Mouse (Mus musculus) thymus, adult 2 months (tissue): ENCODE data around the gene Espn. TPM values are rescaled to one million over a fixed set of nuclear protein-coding genes. Genes with fewer than 3 reads are reported as not detected.

Experiments used
- DNase-seq: peaks from one replicate; pipeline ENCODE4 v3.0.0; 2021
- H3K27ac ChIP-seq: fragments of 200-500 bp; 2 replicates; pipeline ENCODE4 v1.5.1; 2012; ENCODE audit warnings: low read length, control low read depth; ENCODE audit not compliant: control insufficient read depth, insufficient read depth
- H3K27me3 ChIP-seq: fragments of 200-500 bp; 2 replicates; pipeline ENCODE4 v1.6.1; 2012; ENCODE audit warnings: mild to moderate bottlenecking, low read length, moderate library complexity, mixed read lengths; ENCODE audit not compliant: control insufficient read depth, insufficient read depth
- H3K36me3 ChIP-seq: fragments of 200-500 bp; 2 replicates; pipeline ENCODE4 v1.6.1; 2012; ENCODE audit warnings: mild to moderate bottlenecking, low read length, moderate library complexity; ENCODE audit not compliant: control insufficient read depth, insufficient read depth
- H3K4me1 ChIP-seq: fragments of 200-500 bp; replicated peaks from 2 replicates; pipeline ENCODE4 v1.6.1; 2012; ENCODE audit warnings: low read length; ENCODE audit not compliant: control insufficient read depth, insufficient read depth
- H3K4me3 ChIP-seq: fragments of 200-500 bp; 2 replicates; pipeline ENCODE4 v1.5.1; 2012; ENCODE audit warnings: mild to moderate bottlenecking, low read length, control low read depth, moderate library complexity; ENCODE audit not compliant: control insufficient read depth, insufficient read depth
- CTCF ChIP-seq: fragments of 200-500 bp; IDR thresholded peaks from 2 replicates; pipeline ENCODE4 v1.5.1; 2012; ENCODE audit warnings: mild to moderate bottlenecking, control low read depth, low read length, moderate library complexity, borderline replicate concordance; ENCODE audit not compliant: control insufficient read depth, poor library complexity, insufficient read depth; ENCODE audit errors: extremely low read depth
- POLR2A ChIP-seq: fragments of 200-500 bp; IDR thresholded peaks from 2 replicates; pipeline ENCODE4 v1.6.1; 2012; ENCODE audit warnings: mild to moderate bottlenecking, low read length, control low read depth, moderate library complexity; ENCODE audit not compliant: control insufficient read depth, poor library complexity, insufficient read depth; ENCODE audit errors: extremely low read depth
- WGBS: fragments of 180-500 bp; shearing (Covaris S2); methylation state at CpG from one replicate; pipeline ENCODE4 v1.1.7; 2018; 5-methylcytosine and 5-hydroxymethylcytosine counted together
- polyA plus RNA-seq: library from polyadenylated mRNA; depleted of rRNA; stranded (reverse); fragments of >200 nt; gene quantifications from 2 replicates; pipeline ENCODE4 v1.2.3, GENCODE M21; 2012

Gene Espn
- polyA plus RNA-seq, 1 experiment = 6.5 TPM

GRCm38 (mm10) chr4:152112329-152112728, 39.8 kb downstream of the Espn start:
- 92% methylated on average over 9 of the region's 9 CpGs for WGBS
- H3K4me1 ChIP-seq = peaks cover 12% of the 10 kb centered on the region
- H3K27me3 ChIP-seq = no peaks in the 10 kb centered on the region; the same call in 1 of the 2 replicates
- TF ChIP-seq CTCF = no peak
- no peak for TF ChIP-seq POLR2A
- no peak overlapping the region for H3K27ac ChIP-seq
- H3K36me3 ChIP-seq = no peaks in the 10 kb centered on the region
- H3K4me3 ChIP-seq = no peak overlapping the region
- DNase-seq = no peak

GRCm38 (mm10) chr4:152110689-152111088, 41.5 kb downstream of the Espn start:
- 95% methylated on average over 4 of the region's 4 CpGs for WGBS
- peaks cover 3% of the 10 kb centered on the region; the same call in 1 of the 2 replicates for H3K4me1 ChIP-seq
- no peak for TF ChIP-seq POLR2A
- no peak for TF ChIP-seq CTCF
- no peaks in the 10 kb centered on the region for H3K27me3 ChIP-seq
- H3K4me3 ChIP-seq = no peak overlapping the region
- H3K27ac ChIP-seq = no peak overlapping the region
- DNase-seq = no peak
- no peaks in the 10 kb centered on the region for H3K36me3 ChIP-seq

- DNase-seq = no peak
- TF ChIP-seq POLR2A (no peak), CTCF (no peak)
- H3K27me3 ChIP-seq = no peaks in the 10 kb centered on the region
Observed at GRCm38 (mm10) chr4:152109509-152109908, 42.7 kb downstream of the Espn start.

GRCm38 (mm10) chr4:152108673-152109072, 43.5 kb downstream of the Espn start:
- no peak for TF ChIP-seq POLR2A
- TF ChIP-seq CTCF = no peak
- DNase-seq = no peak
- H3K27ac ChIP-seq = no peak overlapping the region
- H3K4me1 ChIP-seq = no peaks in the 10 kb centered on the region
- no peaks in the 10 kb centered on the region for H3K27me3 ChIP-seq
- WGBS = 95% methylated on average over 5 of the region's 5 CpGs
- H3K4me3 ChIP-seq = no peak overlapping the region
- H3K36me3 ChIP-seq = no peaks in the 10 kb centered on the region

More at GRCm38 (mm10) chr4:152109509-152109908, 42.7 kb downstream of the Espn start:
- Histone ChIP-seq H3K4me1 (no peaks in the 10 kb centered on the region), H3K4me3 (no peak overlapping the region), H3K36me3 (no peaks in the 10 kb centered on the region), H3K27ac (no peak overlapping the region)
- 94% methylated on average over 3 of the region's 3 CpGs for WGBS

- TF ChIP-seq POLR2A (no peak), CTCF (no peak)
- H3K36me3 ChIP-seq = no peaks in the 10 kb centered on the region
- DNase-seq = no peak
- 93% methylated on average over 30 of the region's 30 CpGs for WGBS
- no peaks in the 10 kb centered on the region for H3K4me1 ChIP-seq
- H3K4me3 ChIP-seq = no peak overlapping the region
- no peaks in the 10 kb centered on the region for H3K27me3 ChIP-seq
- no peak overlapping the region for H3K27ac ChIP-seq
Observed at GRCm38 (mm10) chr4:152107971-152108509, 44.1 kb downstream of the Espn start.

- WGBS = 94% methylated on average over 24 of the region's 24 CpGs
- no peak for TF ChIP-seq POLR2A
- no peak for TF ChIP-seq CTCF
- H3K4me1 ChIP-seq = no peaks in the 10 kb centered on the region
- H3K4me3 ChIP-seq = no peak overlapping the region
- DNase-seq = no peak
- no peak overlapping the region for H3K27ac ChIP-seq
- no peaks in the 10 kb centered on the region for H3K36me3 ChIP-seq
- H3K27me3 ChIP-seq = no peaks in the 10 kb centered on the region
Observed at GRCm38 (mm10) chr4:152107493-152107892, 44.7 kb downstream of the Espn start.

- DNase-seq = no peak
- Histone ChIP-seq H3K27ac (no peak overlapping the region), H3K4me3 (no peak overlapping the region), H3K27me3 (no peaks in the 10 kb centered on the region), H3K4me1 (no peaks in the 10 kb centered on the region), H3K36me3 (no peaks in the 10 kb centered on the region)
- WGBS = 95% methylated on average over 9 of the region's 9 CpGs
- TF ChIP-seq CTCF (no peak), POLR2A (no peak)
Observed at GRCm38 (mm10) chr4:152106746-152107145, 45.4 kb downstream of the Espn start.
